Mouse (Mus musculus) small intestine, adult 2 months (tissue): ENCODE data around the gene Adam30. TPM values are rescaled to one million over a fixed set of nuclear protein-coding genes. Genes with fewer than 3 reads are reported as not detected.

Source experiments
- H3K27ac ChIP-seq: fragments of 200-500 bp; 2 replicates; pipeline ENCODE4 v1.5.1; 2012; ENCODE audit warnings: low read depth, low read length, control low read depth, inconsistent platforms; ENCODE audit not compliant: insufficient read depth
- H3K27me3 ChIP-seq: fragments of 200-500 bp; 2 replicates; pipeline ENCODE4 v1.6.1; 2012; ENCODE audit warnings: mild to moderate bottlenecking, moderate library complexity, low read length, inconsistent platforms; ENCODE audit not compliant: control insufficient read depth, insufficient read depth
- H3K36me3 ChIP-seq: fragments of 200-500 bp; 2 replicates; pipeline ENCODE4 v1.6.1; 2012; ENCODE audit warnings: mild to moderate bottlenecking, low read length, control low read depth, inconsistent platforms; ENCODE audit not compliant: control insufficient read depth, insufficient read depth
- H3K4me1 ChIP-seq: fragments of 200-500 bp; 2 replicates; pipeline ENCODE4 v1.6.1; 2012; ENCODE audit warnings: low read length, inconsistent platforms, mixed read lengths; ENCODE audit not compliant: control insufficient read depth, insufficient read depth, insufficient read length
- H3K4me3 ChIP-seq: fragments of 200-500 bp; 2 replicates; pipeline ENCODE4 v1.5.1; 2012; ENCODE audit warnings: low read depth, mild to moderate bottlenecking, control low read depth, inconsistent platforms, low read length, moderate library complexity
- CTCF ChIP-seq: fragments of 200-500 bp; IDR thresholded peaks from 2 replicates; pipeline ENCODE4 v1.5.1; 2012; ENCODE audit warnings: low read depth, mild to moderate bottlenecking, control low read depth, inconsistent platforms, low read length, moderate library complexity, mixed read lengths; ENCODE audit not compliant: insufficient replicate concordance, insufficient read length; ENCODE audit errors: extremely low read depth
- POLR2A ChIP-seq: fragments of 200-500 bp; IDR thresholded peaks from 2 replicates; pipeline ENCODE4 v1.6.1; 2012; ENCODE audit warnings: low read depth, mild to moderate bottlenecking, control low read depth, inconsistent platforms, low read length, moderate library complexity
- WGBS: fragments of 180-500 bp; shearing (Covaris S2); methylation state at CpG from one replicate; pipeline ENCODE4 v1.1.7; 2018; 5-methylcytosine and 5-hydroxymethylcytosine counted together
- polyA plus RNA-seq: library from polyadenylated mRNA; depleted of rRNA; stranded (reverse); fragments of >200 nt; gene quantifications from 2 replicates; pipeline ENCODE4 v1.2.3, GENCODE M21; 2012

Gene Adam30
- polyA plus RNA-seq, 1 experiment = not detected

GRCm38 (mm10) chr3:98157073-98157472 is 3.4 kb upstream of the Adam30 start:
- no peaks in the 10 kb centered on the region for H3K36me3 ChIP-seq
- H3K4me3 ChIP-seq = no peak overlapping the region
- no peak overlapping the region for H3K27ac ChIP-seq
- TF ChIP-seq CTCF (no peak), POLR2A (no peak)
- no peaks in the 10 kb centered on the region for H3K27me3 ChIP-seq
- H3K4me1 ChIP-seq = no peaks in the 10 kb centered on the region
- WGBS = 53% methylated on average over 2 of the region's 2 CpGs

GRCm38 (mm10) chr3:98157585-98157984 is 2.8 kb upstream of the Adam30 start:
- 38% methylated on average over 2 of the region's 2 CpGs for WGBS
- H3K27ac ChIP-seq = no peak overlapping the region
- no peaks in the 10 kb centered on the region for H3K36me3 ChIP-seq
- H3K4me3 ChIP-seq = no peak overlapping the region
- TF ChIP-seq POLR2A (no peak), CTCF (no peak)
- no peaks in the 10 kb centered on the region for H3K4me1 ChIP-seq
- H3K27me3 ChIP-seq = no peaks in the 10 kb centered on the region

- WGBS = 80% methylated on average over 4 of the region's 4 CpGs
- Histone ChIP-seq H3K27me3 (no peaks in the 10 kb centered on the region), H3K27ac (no peak overlapping the region), H3K36me3 (no peaks in the 10 kb centered on the region), H3K4me1 (no peaks in the 10 kb centered on the region), H3K4me3 (no peak overlapping the region)
- TF ChIP-seq CTCF (no peak), POLR2A (no peak)
Measured at GRCm38 (mm10) chr3:98158646-98159045, 1.8 kb upstream of the Adam30 start.

GRCm38 (mm10) chr3:98159289-98159688 is 1.1 kb upstream of the Adam30 start:
- 29% methylated on average over 4 of the region's 4 CpGs for WGBS
- Histone ChIP-seq H3K27me3 (no peaks in the 10 kb centered on the region), H3K4me1 (no peaks in the 10 kb centered on the region), H3K27ac (no peak overlapping the region), H3K4me3 (no peak overlapping the region), H3K36me3 (no peaks in the 10 kb centered on the region)
- TF ChIP-seq CTCF (no peak), POLR2A (no peak)

- Histone ChIP-seq H3K27me3 (no peaks in the 10 kb centered on the region; the same call in 1 of the 2 replicates), H3K4me1 (no peaks in the 10 kb centered on the region), H3K36me3 (no peaks in the 10 kb centered on the region), H3K4me3 (no peak overlapping the region), H3K27ac (no peak overlapping the region)
- WGBS = 50% methylated on average over 4 of the region's 4 CpGs
- no peak for TF ChIP-seq CTCF
- TF ChIP-seq POLR2A = no peak
Measured at GRCm38 (mm10) chr3:98178340-98178739, 17.9 kb downstream of the Adam30 start.

- no peaks in the 10 kb centered on the region for H3K4me1 ChIP-seq
- no peak overlapping the region for H3K4me3 ChIP-seq
- TF ChIP-seq POLR2A (no peak), CTCF (peak; percentile 68; the same call in 1 of the 2 replicates)
- H3K27me3 ChIP-seq = peaks cover 4% of the 10 kb centered on the region; the same call in 1 of the 2 replicates
- WGBS = 18% methylated on average over 7 of the region's 7 CpGs
- H3K27ac ChIP-seq = no peak overlapping the region
- H3K36me3 ChIP-seq = no peaks in the 10 kb centered on the region
Measured at GRCm38 (mm10) chr3:98180805-98181204, 20.4 kb downstream of the Adam30 start.

GRCm38 (mm10) chr3:98185163-98185714 is 24.8 kb downstream of the Adam30 start:
- H3K36me3 ChIP-seq = no peaks in the 10 kb centered on the region

More at GRCm38 (mm10) chr3:98185163-98185714, 24.8 kb downstream of the Adam30 start:
- no peak overlapping the region for H3K27ac ChIP-seq
- WGBS = 70% methylated on average over 10 of the region's 10 CpGs
- no peaks in the 10 kb centered on the region for H3K4me1 ChIP-seq
- no peak overlapping the region for H3K4me3 ChIP-seq
- TF ChIP-seq CTCF = no peak
- no peak for TF ChIP-seq POLR2A
- peaks cover 4% of the 10 kb centered on the region; the same call in 1 of the 2 replicates for H3K27me3 ChIP-seq
